ENCODE assay signal across 12 mouse cellular contexts in genomic region chr4:43964951-43965684, GRCm38 (mm10). TPM values are rescaled to one million over a fixed set of nuclear protein-coding genes. Genes with fewer than 3 reads are reported as not detected.
DNase-seq lines count a peak whose midpoint lies in the region; ATAC-seq and TF ChIP-seq lines count a peak whose summit lies in the region.
"Had no signal": no experiment of that assay in that cellular context is flagged by ENCODE, and none has a peak within 500 bp of the region (broad histone marks: within the 10 kb centered on the region; RNA-seq: fewer than 3 reads in every experiment).

No protein-coding gene starts in this region.

- H3K9me3 ChIP-seq in forebrain, embryonic 10.5 days, result no peaks in the 10 kb centered on the region
- no peaks in the 10 kb centered on the region for H3K9me3 ChIP-seq in forebrain, embryonic 15.5 days
- H3K9me3 ChIP-seq in liver, postnatal 0 days (ENCODE audit: low read length), result no peaks in the 10 kb centered on the region
- H3K9me3 ChIP-seq: embryonic facial prominence, embryonic 13.5 days; neural tube, embryonic 12.5 days had no signal

- peak overlapping the region; percentile 68; the same call in 1 of the 2 replicates for H3K27ac ChIP-seq in forebrain, embryonic 10.5 days
- no peak overlapping the region for H3K27ac ChIP-seq in forebrain, embryonic 15.5 days (replicated peaks)
- H3K27ac ChIP-seq in liver, postnatal 0 days (ENCODE audit: low read depth), result peak overlapping the region; percentile 96
- H3K27ac ChIP-seq: embryonic facial prominence, embryonic 13.5 days; neural tube, embryonic 12.5 days had no signal

- H3K4me1 ChIP-seq in forebrain, embryonic 10.5 days, result peaks cover 52% of the 10 kb centered on the region
- H3K4me1 ChIP-seq in forebrain, embryonic 15.5 days, result peaks cover 10% of the 10 kb centered on the region
- peaks cover 85% of the 10 kb centered on the region for H3K4me1 ChIP-seq in liver, postnatal 0 days (ENCODE audit: insufficient read depth)

- TF ChIP-seq EP300 in liver, postnatal 0 days (IDR thresholded peaks at IDR 0.05; ENCODE audit: low read depth), result no peak

- no peak for DNase-seq in forebrain, embryonic 10.5 days (ENCODE audit: extremely low spot score, low spot score)
- peak; percentile 21 to 39 for DNase-seq in spleen, postnatal 10 days (ENCODE audit: low spot score in 2 of 2)
- DNase-seq in spleen, postnatal 36 days (ENCODE audit: low spot score in 2 of 2), result no peak
- no peak for DNase-seq in liver, postnatal 0 days
- DNase-seq in MN1 (ENCODE audit: low spot score), result no peak
- no peak for DNase-seq in urinary bladder, adult 18-20 months (ENCODE audit: low spot score in 2 of 2)

- no peaks in the 10 kb centered on the region for H3K36me3 ChIP-seq in forebrain, embryonic 10.5 days (replicated peaks)
- H3K36me3 ChIP-seq in forebrain, embryonic 15.5 days, result no peaks in the 10 kb centered on the region
- H3K36me3 ChIP-seq in liver, postnatal 0 days (replicated peaks; ENCODE audit: insufficient read depth, low read length), result peaks cover 6% of the 10 kb centered on the region
- H3K36me3 ChIP-seq: embryonic facial prominence, embryonic 13.5 days had no signal

- no peak overlapping the region for H3K4me2 ChIP-seq in forebrain, embryonic 15.5 days (replicated peaks)
- peak overlapping the region; percentile 71 for H3K4me2 ChIP-seq in liver, postnatal 0 days (ENCODE audit: low read depth, low read length)
- H3K4me2 ChIP-seq: embryonic facial prominence, embryonic 13.5 days; neural tube, embryonic 12.5 days had no signal

- no peak for ATAC-seq in forebrain, embryonic 15.5 days (replicated peaks)
- peak; percentile 16; the same call in 1 of the 2 replicates for ATAC-seq in liver, postnatal 0 days
- no peak for ATAC-seq in inflammation-experienced regulatory T-cells, adult 6 months
- ATAC-seq: hindbrain, embryonic 16.5 days had no signal

- H3K27me3 ChIP-seq in forebrain, embryonic 10.5 days (ENCODE audit: poor library complexity, severe bottlenecking), result peaks cover 72% of the 10 kb centered on the region
- H3K27me3 ChIP-seq in forebrain, embryonic 15.5 days, result no peaks in the 10 kb centered on the region
- H3K27me3 ChIP-seq in liver, postnatal 0 days (ENCODE audit: insufficient read depth, low read length), result no peaks in the 10 kb centered on the region
- H3K27me3 ChIP-seq: embryonic facial prominence, embryonic 13.5 days; neural tube, embryonic 12.5 days had no signal

- no peak for TF ChIP-seq CTCF in liver, postnatal 0 days (IDR thresholded peaks at IDR 0.05; ENCODE audit: low read depth)

- H3K9ac ChIP-seq in forebrain, embryonic 15.5 days (replicated peaks), result no peak overlapping the region
- peak overlapping the region; percentile 66 for H3K9ac ChIP-seq in liver, postnatal 0 days (replicated peaks)
- H3K9ac ChIP-seq: embryonic facial prominence, embryonic 13.5 days; neural tube, embryonic 12.5 days had no signal

- WGBS in forebrain, embryonic 10.5 days, result 52% methylated on average over 4 of the region's 4 CpGs
- 49% methylated on average over 4 of the region's 4 CpGs for WGBS in forebrain, embryonic 15.5 days
- WGBS in liver, postnatal 0 days (ENCODE audit: insufficient replicate concordance), result 39% methylated on average over 4 of the region's 4 CpGs

- no peak overlapping the region for H3K4me3 ChIP-seq in forebrain, embryonic 10.5 days
- H3K4me3 ChIP-seq in forebrain, embryonic 15.5 days, result no peak overlapping the region
- H3K4me3 ChIP-seq in liver, postnatal 0 days (ENCODE audit: low read depth, low read length), result peak overlapping the region; percentile 21
- H3K4me3 ChIP-seq: embryonic facial prominence, embryonic 13.5 days; neural tube, embryonic 12.5 days had no signal

RNA-seq across cellular contexts. Expression of gene Glipr2, which starts 7.9 kb away (rescaled TPM):
- 52.7 and 52.8 TPM in 2 replicates for polyA plus RNA-seq in forebrain, embryonic 10.5 days (2016; fragmentation: Nextera tagmentation; extraction: Ambion mirVana)
- 29.7 and 30.0 TPM in 2 replicates for polyA plus RNA-seq in forebrain, embryonic 15.5 days (2015; fragmentation: Nextera tagmentation; extraction: Ambion mirVana)
- 19.4 and 20.4 TPM in 2 replicates for polyA plus RNA-seq in liver, postnatal 0 days (2015; fragmentation: Nextera tagmentation; extraction: Ambion mirVana)
- 100 to 1,000 TPM; 153 to 302 (median 185) TPM for polyA plus RNA-seq in inflammation-experienced regulatory T-cells, adult 6 months (2017; shearing (Covaris generic))

RNA-seq across cellular contexts. Expression of gene Ccin, which starts 18.2 kb away (rescaled TPM):
- not detected in 2 replicates for polyA plus RNA-seq in forebrain, embryonic 10.5 days (2016; fragmentation: Nextera tagmentation; extraction: Ambion mirVana)
- not detected in 2 replicates for polyA plus RNA-seq in forebrain, embryonic 15.5 days (2015; fragmentation: Nextera tagmentation; extraction: Ambion mirVana)
- not detected in 2 replicates for polyA plus RNA-seq in liver, postnatal 0 days (2015; fragmentation: Nextera tagmentation; extraction: Ambion mirVana)
- not detected for polyA plus RNA-seq in inflammation-experienced regulatory T-cells, adult 6 months (2017; shearing (Covaris generic))
- polyA plus RNA-seq: cerebellum, adult 2 months; embryonic facial prominence, embryonic 13.5 days; hindbrain, embryonic 16.5 days; neural tube, embryonic 12.5 days had no signal

RNA-seq across cellular contexts. Expression of gene Clta, which starts 39.1 kb away (rescaled TPM):
- polyA plus RNA-seq in forebrain, embryonic 10.5 days (2016; fragmentation: Nextera tagmentation; extraction: Ambion mirVana), result 176 and 179 TPM in 2 replicates
- 309 and 310 TPM in 2 replicates for polyA plus RNA-seq in forebrain, embryonic 15.5 days (2015; fragmentation: Nextera tagmentation; extraction: Ambion mirVana)
- polyA plus RNA-seq in liver, postnatal 0 days (2015; fragmentation: Nextera tagmentation; extraction: Ambion mirVana), result 136 and 144 TPM in 2 replicates
- polyA plus RNA-seq in inflammation-experienced regulatory T-cells, adult 6 months (2017; shearing (Covaris generic)), result 100 to 1,000 TPM in 1 of 3 experiments, 10 to 100 TPM in 2; 89.3 to 100 (median 91.5) TPM

Comparison
In these comparisons a context has a peak if more than half of its experiments do, and no peak if none do; other contexts are left out.
1. DNase-seq: peak in spleen, postnatal 10 days (2 of 2); none in forebrain, embryonic 10.5 days (single experiment), spleen, postnatal 36 days (0 of 2), liver, postnatal 0 days (single experiment), MN1 (single experiment) and urinary bladder, adult 18-20 months (0 of 2).